Mouse (Mus musculus) liver, embryonic 13.5 days (tissue): ENCODE measurements around the gene Dnmt3a. TPM values are rescaled to one million over a fixed set of nuclear protein-coding genes. Genes with fewer than 3 reads are reported as not detected.

ENCODE experiments used
- ATAC-seq: fragments of 200-750 bp; cut with Nextera tagmentation; 2 replicates; pipeline ENCODE4 v1.8.0; 2017; ENCODE audit warnings: low read depth, mild to moderate bottlenecking, moderate number of reproducible peaks, moderate library complexity
- DNase-seq: peaks from one replicate; pipeline ENCODE4 v3.0.0; 2022
- H3K27ac ChIP-seq: fragments of 300-500 bp; sonication (generic); 2 replicates; pipeline ENCODE4 v1.5.1; 2015; ENCODE audit warnings: moderate library complexity, mild to moderate bottlenecking, inconsistent platforms
- H3K27me3 ChIP-seq: fragments of 300-500 bp; sonication (generic); 2 replicates; pipeline ENCODE4 v1.6.1; 2015; ENCODE audit warnings: mild to moderate bottlenecking, inconsistent platforms
- H3K36me3 ChIP-seq: fragments of 300-500 bp; sonication (generic); 2 replicates; pipeline ENCODE4 v1.6.1; 2015; ENCODE audit warnings: mild to moderate bottlenecking, inconsistent platforms
- H3K4me1 ChIP-seq: fragments of 300-500 bp; sonication (generic); replicated peaks from 2 replicates; pipeline ENCODE4 v1.6.1; 2015; ENCODE audit warnings: inconsistent platforms
- H3K4me2 ChIP-seq: fragments of 300-500 bp; sonication (generic); 2 replicates; pipeline ENCODE4 v1.6.1; 2015; ENCODE audit warnings: inconsistent platforms, mild to moderate bottlenecking, moderate library complexity
- H3K4me3 ChIP-seq: fragments of 300-500 bp; sonication (generic); replicated peaks from 2 replicates; pipeline ENCODE4 v1.5.1; 2015; ENCODE audit warnings: mild to moderate bottlenecking, inconsistent platforms
- H3K9ac ChIP-seq: fragments of 300-500 bp; sonication (generic); 2 replicates; pipeline ENCODE4 v1.6.1; 2015; ENCODE audit warnings: mild to moderate bottlenecking, inconsistent platforms
- H3K9me3 ChIP-seq: fragments of 300-500 bp; sonication (generic); replicated peaks from 2 replicates; pipeline ENCODE4 v1.6.1; 2016; ENCODE audit warnings: inconsistent platforms
- WGBS: fragments of 180-500 bp; shearing (Covaris S2); methylation state at CpG from one replicate; pipeline ENCODE4 v1.1.7; 2015; ENCODE audit not compliant: insufficient replicate concordance; 5-methylcytosine and 5-hydroxymethylcytosine counted together
- polyA plus RNA-seq: library from polyadenylated mRNA; unstranded; fragments of >200 nt; fragmentation: Nextera tagmentation; extraction: Ambion mirVana; gene quantifications from 2 replicates; pipeline ENCODE4 v1.2.1, GENCODE M21; 2015

Gene Dnmt3a
- polyA plus RNA-seq, 1 experiment from 2014 or later: 29.6 TPM

- no peak overlapping the region for H3K9ac ChIP-seq
- no peaks in the 10 kb centered on the region for H3K27me3 ChIP-seq
- no peak overlapping the region for H3K27ac ChIP-seq
- ATAC-seq (no peak), DNase-seq (no peak)
- 69% methylated on average over 7 of the region's 7 CpGs for WGBS
- no peaks in the 10 kb centered on the region for H3K9me3 ChIP-seq
- H3K4me1 ChIP-seq: peaks cover 48% of the 10 kb centered on the region
- no peak overlapping the region for H3K4me2 ChIP-seq
- H3K36me3 ChIP-seq: peaks cover 13% of the 10 kb centered on the region
- H3K4me3 ChIP-seq: no peak overlapping the region
Observed at GRCm38 (mm10) chr12:3868676-3869458, 63.1 kb downstream of the Dnmt3a start.

- ATAC-seq: no peak
- no peak overlapping the region for H3K9ac ChIP-seq
Observed at GRCm38 (mm10) chr12:3870024-3870423, 64.2 kb downstream of the Dnmt3a start.

GRCm38 (mm10) chr12:3870859-3871462 lies 65.2 kb downstream of the Dnmt3a start:
- peak overlapping the region; percentile 57 for H3K4me2 ChIP-seq
- H3K9ac ChIP-seq: peak overlapping the region; percentile 38; the same call in 1 of the 2 replicates
- peak overlapping the region; percentile 43 for H3K27ac ChIP-seq
- peak; percentile 71 for ATAC-seq
- H3K27me3 ChIP-seq: no peaks in the 10 kb centered on the region
- H3K4me1 ChIP-seq: peaks cover 46% of the 10 kb centered on the region
- H3K4me3 ChIP-seq: peak overlapping the region; percentile 32
- H3K36me3 ChIP-seq: peaks cover 12% of the 10 kb centered on the region
- DNase-seq: peak; percentile 22
- WGBS: 4% methylated on average over 19 of the region's 19 CpGs
- H3K9me3 ChIP-seq: no peaks in the 10 kb centered on the region

More at GRCm38 (mm10) chr12:3870024-3870423, 64.2 kb downstream of the Dnmt3a start:
- Histone ChIP-seq H3K4me1 (peaks cover 48% of the 10 kb centered on the region), H3K9me3 (no peaks in the 10 kb centered on the region), H3K4me3 (no peak overlapping the region), H3K36me3 (peaks cover 13% of the 10 kb centered on the region), H3K4me2 (no peak overlapping the region), H3K27me3 (no peaks in the 10 kb centered on the region), H3K27ac (no peak overlapping the region)
- DNase-seq: no peak
- WGBS: 81% methylated on average over 5 of the region's 5 CpGs

GRCm38 (mm10) chr12:3871637-3872036 lies 65.8 kb downstream of the Dnmt3a start:
- peaks cover 44% of the 10 kb centered on the region for H3K4me1 ChIP-seq
- peaks cover 14% of the 10 kb centered on the region; the same call in 1 of the 2 replicates for H3K36me3 ChIP-seq
- no peaks in the 10 kb centered on the region for H3K9me3 ChIP-seq
- peak overlapping the region; percentile 43 for H3K27ac ChIP-seq
- ATAC-seq (no peak), DNase-seq (peak; percentile 33)
- H3K4me3 ChIP-seq: no peak overlapping the region
- no peaks in the 10 kb centered on the region for H3K27me3 ChIP-seq
- WGBS: 29% methylated on average over 15 of the region's 15 CpGs
- H3K9ac ChIP-seq: peak overlapping the region; percentile 38; the same call in 1 of the 2 replicates
- H3K4me2 ChIP-seq: peak overlapping the region; percentile 57

GRCm38 (mm10) chr12:3872410-3873230 lies 66.8 kb downstream of the Dnmt3a start:
- Histone ChIP-seq H3K9ac (no peak overlapping the region), H3K9me3 (no peaks in the 10 kb centered on the region), H3K27ac (no peak overlapping the region), H3K4me2 (no peak overlapping the region), H3K4me1 (peaks cover 44% of the 10 kb centered on the region), H3K27me3 (no peaks in the 10 kb centered on the region), H3K36me3 (peaks cover 15% of the 10 kb centered on the region; the same call in 1 of the 2 replicates), H3K4me3 (no peak overlapping the region)
- no peak for ATAC-seq
- WGBS: 50% methylated on average over 9 of the region's 9 CpGs
- DNase-seq: no peak

GRCm38 (mm10) chr12:3875474-3875873 lies 69.7 kb downstream of the Dnmt3a start:
- Histone ChIP-seq H3K9me3 (no peaks in the 10 kb centered on the region), H3K36me3 (peaks cover 11% of the 10 kb centered on the region), H3K27me3 (no peaks in the 10 kb centered on the region), H3K4me3 (no peak overlapping the region), H3K4me1 (peaks cover 28% of the 10 kb centered on the region), H3K9ac (no peak overlapping the region), H3K27ac (no peak overlapping the region), H3K4me2 (no peak overlapping the region)
- DNase-seq: no peak
- no peak for ATAC-seq

GRCm38 (mm10) chr12:3877376-3877775 lies 71.6 kb downstream of the Dnmt3a start:
- H3K27me3 ChIP-seq: no peaks in the 10 kb centered on the region
- 63% methylated on average over 4 of the region's 4 CpGs for WGBS
- DNase-seq (no peak), ATAC-seq (no peak)
- no peak overlapping the region for H3K4me3 ChIP-seq
- H3K27ac ChIP-seq: no peak overlapping the region
- H3K9me3 ChIP-seq: no peaks in the 10 kb centered on the region
- H3K4me2 ChIP-seq: no peak overlapping the region
- peaks cover 11% of the 10 kb centered on the region for H3K36me3 ChIP-seq
- H3K9ac ChIP-seq: no peak overlapping the region
- peaks cover 9% of the 10 kb centered on the region for H3K4me1 ChIP-seq

GRCm38 (mm10) chr12:3881474-3881873 lies 75.7 kb downstream of the Dnmt3a start:
- Histone ChIP-seq H3K4me2 (no peak overlapping the region), H3K27ac (no peak overlapping the region), H3K27me3 (no peaks in the 10 kb centered on the region), H3K36me3 (peaks cover 10% of the 10 kb centered on the region), H3K4me3 (no peak overlapping the region), H3K9me3 (no peaks in the 10 kb centered on the region), H3K4me1 (peaks cover 11% of the 10 kb centered on the region), H3K9ac (no peak overlapping the region)
- 83% methylated on average over 3 of the region's 3 CpGs for WGBS
- ATAC-seq (no peak), DNase-seq (no peak)

GRCm38 (mm10) chr12:3884892-3885493 lies 79.2 kb downstream of the Dnmt3a start:
- no peaks in the 10 kb centered on the region for H3K9me3 ChIP-seq
- DNase-seq (no peak), ATAC-seq (no peak)
- H3K4me3 ChIP-seq: no peak overlapping the region
- no peak overlapping the region for H3K27ac ChIP-seq
- peaks cover 46% of the 10 kb centered on the region for H3K4me1 ChIP-seq
- no peaks in the 10 kb centered on the region for H3K27me3 ChIP-seq
- no peak overlapping the region for H3K4me2 ChIP-seq
- H3K36me3 ChIP-seq: peaks cover 8% of the 10 kb centered on the region; the same call in 1 of the 2 replicates
- no peak overlapping the region for H3K9ac ChIP-seq
- WGBS: 63% methylated on average over 9 of the region's 9 CpGs

- peaks cover 61% of the 10 kb centered on the region for H3K4me1 ChIP-seq
Observed at GRCm38 (mm10) chr12:3886601-3887000, 80.8 kb downstream of the Dnmt3a start.

More at GRCm38 (mm10) chr12:3886601-3887000, 80.8 kb downstream of the Dnmt3a start:
- DNase-seq (no peak), ATAC-seq (no peak)
- H3K36me3 ChIP-seq: peaks cover 8% of the 10 kb centered on the region; the same call in 1 of the 2 replicates
- no peak overlapping the region for H3K4me3 ChIP-seq
- no peaks in the 10 kb centered on the region for H3K27me3 ChIP-seq
- H3K9me3 ChIP-seq: no peaks in the 10 kb centered on the region
- H3K4me2 ChIP-seq: no peak overlapping the region
- no peak overlapping the region for H3K9ac ChIP-seq
- no peak overlapping the region for H3K27ac ChIP-seq
- 45% methylated on average over 2 of the region's 2 CpGs for WGBS
